Mouse (Mus musculus) activated CD4-positive, CD25-positive, alpha-beta regulatory T cell, adult 4 months (primary cell): ENCODE measurements around the gene Dctn2. TPM values are rescaled to one million over a fixed set of nuclear protein-coding genes. Genes with fewer than 3 reads are reported as not detected.

Source experiments
- ATAC-seq: one replicate; pipeline ENCODE4 v1.8.0; 2017
- polyA plus RNA-seq, 2 experiments: library from polyadenylated mRNA; unstranded; fragments of 100-300 nt; shearing (Covaris generic); gene quantifications; one replicate each; pipeline ENCODE4 v1.2.1; 2017

Gene Dctn2
- polyA plus RNA-seq, 2 experiments from 2014 or later = 55.4 to 60.6 TPM

DNA sequence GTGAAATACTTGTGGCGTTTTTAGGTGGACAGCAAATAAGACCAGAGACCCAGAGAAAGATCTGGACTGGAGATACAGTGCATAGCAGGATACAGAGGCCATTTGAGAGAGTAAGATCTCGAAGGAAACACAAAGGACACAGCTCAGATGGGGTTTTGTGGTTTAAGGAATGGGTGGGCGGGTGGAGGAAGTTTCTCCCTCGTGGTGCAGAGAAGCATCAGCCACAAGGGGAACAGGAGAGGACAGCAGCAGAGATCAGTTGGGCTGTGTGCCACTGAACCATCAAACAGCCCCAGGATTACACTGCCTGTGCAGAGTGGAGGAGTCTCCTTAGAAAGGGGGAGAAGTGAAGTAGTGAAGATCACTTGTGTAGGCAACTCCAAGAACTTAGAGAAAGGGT is 51.8 kb downstream of the Dctn2 start:
- ATAC-seq = no peak

DNA sequence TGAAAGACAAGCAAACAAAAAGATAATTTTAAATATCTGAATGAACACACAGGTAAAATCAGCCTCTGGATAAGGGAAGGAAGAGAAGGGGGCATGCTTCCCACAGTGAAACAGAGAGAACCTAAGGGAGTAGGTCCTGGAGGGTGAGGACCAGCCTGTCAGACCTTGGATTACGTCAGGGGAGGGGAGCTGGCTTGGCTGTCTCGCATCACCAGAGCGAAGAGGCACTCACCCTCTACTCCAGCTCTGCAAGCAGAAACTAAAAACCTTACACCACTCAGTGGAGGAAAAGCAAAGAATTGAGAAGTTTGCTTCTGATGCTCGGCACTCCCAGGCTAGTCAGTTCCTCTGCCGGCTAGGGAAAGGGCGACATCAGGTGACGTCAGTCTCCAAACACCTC is 53.8 kb downstream of the Dctn2 start:
- no peak for ATAC-seq

DNA sequence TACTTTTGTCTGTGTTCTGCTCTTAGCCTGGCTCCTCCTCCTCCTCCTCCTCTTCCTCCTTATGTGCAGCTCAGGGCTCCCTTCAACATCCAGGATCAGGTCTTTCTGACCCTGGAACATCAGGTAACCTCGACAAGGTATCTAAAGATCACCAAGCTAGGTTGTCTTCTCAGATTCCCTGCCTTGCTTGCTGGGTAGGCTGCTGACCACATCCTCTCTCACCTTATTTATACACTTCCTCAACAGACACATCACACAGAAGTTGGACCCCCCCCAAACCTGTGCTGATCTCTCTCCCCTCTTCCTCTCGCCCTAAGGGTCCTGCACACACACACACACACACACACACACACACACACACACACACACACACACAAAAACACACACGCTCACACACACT is 55.5 kb downstream of the Dctn2 start, which contains the start of gene Arhgap9:
Arhgap9 (plus strand) TSS at position 344 of the 400 bp plus-strand sequence.
- peak; percentile 70 for ATAC-seq

DNA sequence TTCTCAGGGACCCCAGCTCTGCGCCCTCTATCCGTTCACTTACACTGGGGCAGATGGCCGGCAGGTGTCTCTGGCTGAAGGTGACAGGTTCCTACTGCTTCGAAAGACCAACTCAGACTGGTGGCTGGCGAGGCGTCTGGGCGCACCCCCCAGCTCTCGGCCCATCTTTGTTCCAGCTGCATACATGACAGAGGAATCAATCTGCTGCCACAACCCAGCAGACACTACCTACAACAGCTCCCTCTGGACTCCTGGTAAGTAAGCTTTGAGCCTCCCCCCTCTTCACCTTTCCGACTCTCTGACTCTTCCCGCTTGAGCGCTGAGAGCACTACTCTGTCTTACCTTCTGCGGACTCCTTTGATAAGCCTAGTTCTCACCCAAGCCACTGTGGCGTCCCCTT is 56.0 kb downstream of the Dctn2 start:
- no peak for ATAC-seq

DNA sequence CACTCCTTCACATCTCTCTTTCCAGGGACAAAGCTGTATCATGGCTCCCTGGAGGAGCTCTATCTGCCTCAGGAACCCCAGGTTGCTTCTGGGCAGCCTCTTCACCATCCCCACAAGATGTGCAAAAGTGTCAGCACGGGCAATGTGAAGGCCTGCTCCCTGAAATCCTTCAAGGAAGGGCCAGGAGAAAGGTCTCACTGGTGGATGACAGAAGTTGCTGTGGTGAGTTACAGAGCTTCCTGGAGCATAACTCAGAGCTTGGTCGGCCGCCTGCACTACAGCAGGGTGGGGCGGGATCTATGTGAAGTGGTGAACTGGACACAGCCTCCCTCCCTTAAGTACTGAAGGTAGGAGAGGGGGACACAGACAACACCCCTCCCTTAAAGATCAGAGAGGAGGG is 56.5 kb downstream of the Dctn2 start:
- ATAC-seq = no peak

DNA sequence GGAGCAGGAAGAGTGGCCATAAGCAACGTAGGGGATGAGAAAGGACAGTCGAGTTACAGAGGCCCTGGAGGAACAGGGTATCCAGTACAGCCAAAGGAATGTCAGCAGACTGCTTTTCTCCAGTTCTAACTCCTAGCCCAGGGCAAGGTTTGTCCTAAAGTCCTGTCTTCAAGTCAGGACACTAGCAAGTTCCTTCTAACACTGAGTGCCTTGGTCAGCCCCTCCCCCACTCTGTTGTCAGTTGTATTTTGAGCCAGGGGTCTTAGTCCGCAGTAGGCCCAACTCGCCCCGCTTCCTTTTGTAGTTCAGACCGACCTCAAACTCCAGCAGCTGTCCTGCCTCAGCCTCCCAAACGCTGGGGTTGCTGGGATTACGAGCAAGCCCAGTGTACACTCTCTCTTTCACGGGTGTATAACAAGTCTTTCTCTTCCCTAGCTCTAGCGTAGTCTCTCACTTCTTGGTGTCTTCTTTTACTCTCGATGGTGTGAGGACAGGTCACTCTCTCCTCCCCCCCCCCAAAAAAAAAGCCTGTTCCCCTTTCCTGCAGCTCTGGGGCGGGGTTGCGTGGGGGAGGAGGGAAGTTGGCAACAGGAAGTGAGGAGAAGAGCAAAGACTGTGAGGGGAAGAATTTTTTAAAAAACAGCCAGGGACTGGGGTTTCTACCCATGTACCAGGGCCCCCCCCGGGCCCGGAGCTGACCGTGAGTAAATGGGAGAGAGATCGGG is 57.1 kb downstream of the Dctn2 start:
- ATAC-seq = no peak

DNA sequence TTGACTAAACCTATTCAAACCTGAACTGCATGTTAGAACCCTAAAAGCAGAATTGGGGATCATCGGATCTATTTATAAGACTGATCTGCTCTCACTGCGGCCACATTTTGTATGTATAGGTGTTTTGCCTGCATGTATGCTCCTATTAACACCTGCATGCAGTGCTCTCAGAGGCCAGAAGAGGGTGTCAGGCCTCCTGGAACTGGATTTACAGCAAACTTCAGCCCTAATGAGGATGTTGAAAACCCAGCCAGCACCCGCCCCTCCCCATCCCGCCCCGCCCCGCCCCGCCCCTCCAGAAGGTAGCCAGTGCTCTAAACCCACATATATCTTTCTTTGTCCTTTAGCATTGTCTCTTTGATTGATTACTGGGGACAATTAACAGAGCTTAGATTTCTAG is 58.3 kb downstream of the Dctn2 start:
- ATAC-seq = peak; percentile 67

GRCm38 (mm10) chr10:127325454-127326016 is 59.4 kb downstream of the Dctn2 start:
- no peak for ATAC-seq

- ATAC-seq = peak; percentile 17
These were observed 60.0 kb downstream of the Dctn2 start for GRCm38 (mm10) chr10:127326017-127326801.

DNA sequence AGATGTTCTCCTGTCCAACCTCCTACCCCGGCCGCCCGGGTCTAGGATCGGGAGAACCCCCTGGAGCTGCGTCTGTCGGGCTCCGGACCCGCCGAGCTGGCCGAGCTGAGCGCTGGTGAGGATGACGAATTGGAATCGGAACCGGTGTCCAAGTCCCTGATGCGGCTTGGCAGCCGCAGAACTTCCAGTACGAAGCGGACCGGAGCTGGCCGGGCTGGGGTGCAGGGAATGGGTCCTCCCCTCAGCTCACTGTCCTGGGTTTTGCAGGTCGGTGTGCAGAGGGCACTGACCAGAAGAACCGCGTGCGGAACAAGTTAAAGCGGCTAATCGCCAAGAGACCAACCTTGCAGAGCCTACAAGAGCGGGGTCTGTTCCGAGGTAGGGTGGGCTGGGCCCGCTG is 60.7 kb downstream of the Dctn2 start:
- ATAC-seq = no peak

GRCm38 (mm10) chr10:127327461-127328145 is 61.4 kb downstream of the Dctn2 start:
- no peak for ATAC-seq

- ATAC-seq = no peak
These were observed 64.0 kb downstream of the Dctn2 start for GRCm38 (mm10) chr10:127330212-127330611.

Other genes starting within 250 kb of the Dctn2 start
- 10 to 100 TPM; 42.5 to 57.1 TPM for gene Tsfm, start 235.5 kb upstream of the Dctn2 start, polyA plus RNA-seq
- 10 to 100 TPM; 19.8 to 23.9 TPM for gene Mettl1, start 225.0 kb upstream of the Dctn2 start, polyA plus RNA-seq
- under 1 TPM in 1 of 2 experiments, not detected in 1; 0.52 TPM for gene Eef1akmt3, start 224.9 kb upstream of the Dctn2 start, polyA plus RNA-seq
- not detected for gene Cyp27b1, start 218.1 kb upstream of the Dctn2 start, polyA plus RNA-seq
- gene March9, start 206.2 kb upstream of the Dctn2 start, polyA plus RNA-seq = 1 to 10 TPM in 1 of 2 experiments, under 1 TPM in 1; 0.65 to 1.0 TPM
- gene Cdk4, start 202.8 kb upstream of the Dctn2 start, polyA plus RNA-seq = 100 to 1,000 TPM; 304 to 317 TPM
- gene Tspan31, start 196.1 kb upstream of the Dctn2 start, polyA plus RNA-seq = 100 to 1,000 TPM in 1 of 2 experiments, 10 to 100 TPM in 1; 99.2 to 103 TPM
- 10 to 100 TPM; 20.4 to 29.9 TPM for gene Agap2, start 191.1 kb upstream of the Dctn2 start, polyA plus RNA-seq
- gene Os9, start 145.2 kb upstream of the Dctn2 start, polyA plus RNA-seq = 10 to 100 TPM; 51.3 to 75.5 TPM
- gene B4galnt1, start 101.1 kb upstream of the Dctn2 start, polyA plus RNA-seq = 100 to 1,000 TPM; 152 to 209 TPM
- gene Slc26a10, start 85.7 kb upstream of the Dctn2 start, polyA plus RNA-seq = 1 to 10 TPM; 2.5 to 2.7 TPM
- not detected for gene Arhgef25, start 76.3 kb upstream of the Dctn2 start, polyA plus RNA-seq
- 10 to 100 TPM; 40.6 to 42.9 TPM for gene Dtx3, start 70.6 kb upstream of the Dctn2 start, polyA plus RNA-seq
- gene Pip4k2c, start 54.8 kb upstream of the Dctn2 start, polyA plus RNA-seq = 10 to 100 TPM; 24.2 to 27.8 TPM
- under 1 TPM; 0.18 to 0.70 TPM for gene Kif5a, start 3.0 kb upstream of the Dctn2 start, polyA plus RNA-seq
- 10 to 100 TPM in 1 of 2 experiments, 1 to 10 TPM in 1; 4.0 to 10.6 TPM for gene Mbd6, start 22.6 kb downstream of the Dctn2 start, polyA plus RNA-seq
- gene Mars, start 45.4 kb downstream of the Dctn2 start, polyA plus RNA-seq = 10 to 100 TPM; 21.6 to 21.9 TPM
- 100 to 1,000 TPM; 125 TPM for gene Arhgap9, start 55.6 kb downstream of the Dctn2 start, polyA plus RNA-seq
- gene Gli1, start 75.6 kb downstream of the Dctn2 start, polyA plus RNA-seq = under 1 TPM; 0.15 to 0.75 TPM
- gene Inhbe, start 88.0 kb downstream of the Dctn2 start, polyA plus RNA-seq = under 1 TPM in 1 of 2 experiments, not detected in 1; 0.07 TPM
- gene Inhbc, start 104.1 kb downstream of the Dctn2 start, polyA plus RNA-seq = not detected
- gene R3hdm2, start 114.0 kb downstream of the Dctn2 start, polyA plus RNA-seq = 10 to 100 TPM; 14.4 to 15.0 TPM
- gene Stac3, start 235.3 kb downstream of the Dctn2 start, polyA plus RNA-seq = under 1 TPM in 1 of 2 experiments, not detected in 1; 0.92 TPM
- not detected for gene Ndufa4l2, start 248.6 kb downstream of the Dctn2 start, polyA plus RNA-seq